Mouse (Mus musculus) ovary, adult 18-20 months (tissue): Measurements from ENCODE around the gene Gm10837.
"Not testable (repeated sequence)": the region's sequence is repeated elsewhere in the genome, so short reads cannot be mapped to it uniquely, and the experiment has no call there.

Experiments used
- DNase-seq: peaks from one replicate; pipeline ENCODE4 v3.0.0; 2022; ENCODE audit warnings: low spot score, mixed read lengths

The Gm10837 gene

DNA sequence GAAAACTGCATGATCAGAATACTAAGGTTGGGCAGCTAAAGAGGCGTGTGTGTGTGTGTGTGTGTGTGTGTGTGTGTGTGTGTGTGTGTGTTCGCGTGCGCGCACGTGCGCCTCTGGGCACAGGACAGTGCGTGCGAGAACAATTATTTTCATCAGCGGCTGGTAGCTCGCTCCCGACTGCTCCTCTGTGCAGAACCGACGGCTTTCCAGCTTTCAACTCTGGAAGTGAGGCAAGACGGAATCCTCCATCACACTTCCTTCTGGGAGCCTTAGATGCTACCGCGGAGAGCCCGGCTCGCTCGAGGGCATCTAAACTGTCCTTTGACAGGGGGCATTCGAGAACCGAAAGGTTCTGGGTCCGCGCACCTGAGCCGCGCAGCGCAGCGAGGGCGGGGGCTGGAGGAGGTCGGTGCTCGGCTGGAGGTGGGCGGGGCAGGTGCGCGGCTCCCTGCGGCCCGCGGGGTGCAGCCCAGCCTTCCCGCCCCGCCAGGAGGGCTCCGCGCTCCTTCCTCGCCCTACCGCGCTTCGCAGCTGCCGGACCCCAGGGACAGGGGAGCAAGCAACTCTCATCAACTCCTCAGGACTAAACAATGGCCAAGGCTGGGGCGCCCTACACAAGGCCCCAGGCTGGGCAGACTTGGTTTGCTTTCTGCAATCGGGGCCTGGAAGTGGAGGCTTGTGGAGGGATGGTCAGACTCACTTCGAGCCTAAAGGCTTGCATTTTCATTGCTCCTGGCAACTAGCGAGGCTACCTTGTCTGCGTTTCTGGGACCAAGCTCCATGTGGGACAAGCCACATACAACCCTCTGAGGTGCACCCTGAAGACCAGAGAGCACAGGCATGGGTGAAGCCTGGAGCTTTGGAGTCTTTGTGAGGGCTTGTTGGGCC, at the start of gene Gm10837:
Gm10837 (plus strand) TSS at position 146 of the 888 bp plus-strand sequence.
- no peak for DNase-seq

DNA sequence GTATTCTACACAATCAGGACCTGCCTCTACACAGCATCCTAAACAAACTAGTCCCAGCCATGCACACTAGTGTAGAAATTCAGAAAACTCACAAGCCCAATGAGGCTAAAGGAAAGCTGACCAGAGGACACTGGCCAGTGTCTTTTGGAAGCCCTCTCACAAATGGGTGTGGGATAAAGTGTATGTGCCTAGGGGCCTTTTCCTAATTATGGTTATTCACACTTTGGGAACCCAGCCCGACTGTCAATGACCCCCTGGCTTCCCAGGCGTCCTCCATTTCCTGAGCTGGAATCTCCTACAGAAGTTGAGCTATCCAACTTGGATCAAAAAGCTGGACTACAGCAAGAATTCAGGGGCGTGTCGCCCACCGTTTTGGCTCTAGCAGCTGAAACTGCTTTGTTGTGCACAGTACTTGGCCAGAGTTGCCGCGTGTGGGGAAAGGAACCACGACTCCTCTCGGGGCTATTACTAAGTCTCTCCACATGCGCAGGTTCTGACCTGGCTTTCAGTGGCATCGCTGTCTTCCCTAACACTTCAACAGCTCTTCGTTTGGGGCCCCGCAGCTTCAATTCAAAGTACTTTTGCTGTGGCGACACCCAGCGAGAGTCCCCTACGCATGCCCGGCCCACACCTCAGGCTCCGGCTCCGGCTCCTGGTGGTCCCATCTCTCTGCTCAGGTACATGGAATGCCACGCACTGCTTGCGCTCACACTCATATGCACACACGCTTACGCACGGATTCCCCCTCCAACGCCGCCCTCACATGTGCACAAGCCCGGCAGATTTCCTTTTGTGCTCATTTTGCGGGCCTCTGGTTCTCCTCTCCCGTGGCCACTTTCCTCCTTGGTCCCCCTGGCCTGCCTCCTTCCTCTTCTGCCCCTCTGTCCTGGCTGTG, 40.5 kb upstream of the Gm10837 start:
- DNase-seq, result no peak

DNA sequence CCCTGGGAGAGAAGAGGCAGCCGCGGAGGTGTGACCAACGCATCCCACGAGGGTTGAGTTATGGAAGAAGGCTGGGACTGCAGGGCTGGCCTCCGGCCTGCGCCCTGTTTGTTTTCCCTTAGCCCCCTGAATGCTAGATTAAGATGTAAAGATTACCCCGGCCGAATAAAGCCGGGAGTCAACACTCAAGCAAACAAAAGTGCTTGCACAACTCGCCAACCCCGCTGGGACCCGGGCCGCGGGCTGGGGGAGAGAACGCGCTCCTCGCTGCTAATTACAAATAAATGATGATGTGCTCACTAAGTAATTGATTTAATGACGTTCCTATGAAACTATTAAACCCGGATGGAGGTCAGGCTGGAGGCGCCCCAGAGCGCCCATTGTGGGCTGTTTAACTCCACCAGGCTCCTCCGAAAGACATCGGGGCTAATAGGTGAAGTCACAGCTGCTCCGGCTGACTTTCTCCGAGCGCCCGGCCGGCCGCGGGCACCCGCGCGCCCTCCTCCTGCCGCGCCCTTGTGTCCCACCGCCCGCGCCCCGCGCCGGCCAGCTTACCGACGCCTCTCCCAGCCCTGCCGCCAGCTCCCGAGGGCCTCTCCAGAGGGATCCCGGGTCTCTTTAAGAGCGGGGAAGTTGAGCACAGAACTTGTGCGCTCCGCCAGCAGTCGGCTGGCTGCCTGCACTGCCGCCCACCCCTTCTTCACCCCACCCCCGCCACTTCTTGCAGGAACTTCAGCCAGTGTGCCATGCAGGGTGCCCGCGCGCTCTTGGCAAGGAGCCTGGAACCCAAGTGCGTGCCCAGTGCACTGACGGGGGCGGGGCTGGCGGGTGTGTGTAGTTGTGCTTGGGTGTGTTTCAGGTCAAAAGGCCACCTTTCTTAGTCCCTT, 39.6 kb upstream of the Gm10837 start, which contains the start of gene Gm5089:
Gm5089 (minus strand) TSS at position 620 of the 887 bp plus-strand sequence.
- no peak for DNase-seq

DNA sequence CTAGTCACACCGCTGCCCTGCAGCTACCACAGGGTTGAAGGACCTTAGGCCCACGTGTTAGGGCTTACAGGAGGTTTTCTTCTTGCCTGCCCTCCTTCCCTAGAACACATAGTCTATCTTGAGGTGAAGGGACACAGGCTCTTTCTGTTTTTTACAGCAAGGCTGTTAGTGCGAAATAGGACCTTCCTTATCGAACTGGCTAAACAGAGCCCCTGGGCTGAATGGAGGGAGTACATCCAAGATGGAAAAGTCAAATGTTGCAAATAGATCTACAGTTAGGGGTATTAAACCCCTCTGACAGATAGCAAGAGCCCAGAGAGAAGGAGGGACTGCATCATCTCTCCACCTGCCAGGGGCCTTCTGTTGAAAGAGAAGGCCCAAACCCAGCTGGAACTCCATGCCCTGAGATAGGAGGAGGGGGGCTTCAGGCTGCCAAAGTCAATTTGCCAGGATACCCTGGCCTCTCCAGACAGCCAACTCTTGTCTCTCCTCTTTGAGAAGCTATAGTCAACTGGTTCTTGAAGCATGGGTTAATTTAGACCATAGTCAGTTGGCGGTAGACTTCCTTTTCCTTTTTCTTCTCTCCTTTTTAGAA, 38.7 kb upstream of the Gm10837 start:
- no peak for DNase-seq

DNA sequence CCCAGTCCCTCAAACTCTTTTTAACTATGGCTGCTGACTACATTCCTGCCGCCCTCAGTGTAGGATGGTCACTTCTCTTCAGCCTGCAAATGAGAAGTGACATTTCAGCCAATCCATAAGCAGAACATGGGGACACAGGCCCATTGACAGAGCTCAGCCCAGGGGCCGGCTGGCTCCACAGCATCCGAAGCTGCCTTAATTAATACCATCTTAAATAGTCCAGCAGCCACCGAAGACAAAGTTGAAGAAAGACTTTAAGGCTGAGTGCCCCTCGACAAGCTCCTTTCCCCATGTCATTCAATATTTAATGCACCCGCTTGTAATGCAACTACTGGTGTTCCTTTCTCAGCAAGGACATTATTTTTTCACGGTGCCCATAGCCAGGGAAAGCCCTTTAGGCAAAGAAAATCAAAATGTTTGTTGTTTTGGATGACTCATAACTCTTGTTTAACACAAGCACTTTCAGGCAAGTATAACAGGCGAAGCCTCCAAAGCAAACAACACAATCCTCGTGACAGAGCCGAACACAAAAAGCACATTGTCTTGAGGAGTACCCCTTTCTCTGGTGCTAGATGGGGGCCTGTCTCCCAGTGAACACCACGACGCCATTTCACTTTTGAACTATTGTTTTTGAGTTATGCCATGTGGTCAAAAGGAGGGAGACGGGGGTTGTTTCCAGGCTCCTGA, 37.5 kb upstream of the Gm10837 start:
- DNase-seq, result no peak

DNA sequence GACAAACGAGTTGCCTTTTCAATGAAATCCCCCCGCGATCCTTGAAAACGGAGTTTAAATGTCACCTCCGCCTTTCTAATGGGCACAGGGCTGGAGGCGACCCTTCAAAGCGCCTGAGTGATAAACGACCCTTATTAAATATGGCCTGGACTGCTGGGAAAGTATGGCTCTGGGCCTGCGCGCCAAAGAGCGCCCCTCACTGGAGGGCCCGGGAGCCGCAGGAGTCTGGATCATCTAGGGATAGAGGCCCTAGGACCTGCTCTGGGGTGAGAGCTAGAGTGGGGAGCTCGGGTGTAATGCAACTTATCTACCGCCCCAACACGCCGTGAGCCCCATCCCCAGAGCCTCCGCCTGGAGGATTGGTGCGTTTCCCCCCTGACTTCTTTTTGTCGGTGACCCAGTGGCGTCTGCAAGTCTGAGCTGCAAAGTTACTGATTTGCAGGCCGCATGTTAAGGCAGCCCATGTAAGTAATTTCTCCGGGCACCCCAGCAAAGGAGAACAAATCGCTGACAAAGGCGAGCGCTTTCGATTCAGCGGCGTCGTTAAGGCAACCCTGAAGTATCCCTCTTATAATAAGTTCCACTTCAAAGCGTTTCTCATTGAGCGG, 36.9 kb upstream of the Gm10837 start:
- DNase-seq, result no peak

DNA sequence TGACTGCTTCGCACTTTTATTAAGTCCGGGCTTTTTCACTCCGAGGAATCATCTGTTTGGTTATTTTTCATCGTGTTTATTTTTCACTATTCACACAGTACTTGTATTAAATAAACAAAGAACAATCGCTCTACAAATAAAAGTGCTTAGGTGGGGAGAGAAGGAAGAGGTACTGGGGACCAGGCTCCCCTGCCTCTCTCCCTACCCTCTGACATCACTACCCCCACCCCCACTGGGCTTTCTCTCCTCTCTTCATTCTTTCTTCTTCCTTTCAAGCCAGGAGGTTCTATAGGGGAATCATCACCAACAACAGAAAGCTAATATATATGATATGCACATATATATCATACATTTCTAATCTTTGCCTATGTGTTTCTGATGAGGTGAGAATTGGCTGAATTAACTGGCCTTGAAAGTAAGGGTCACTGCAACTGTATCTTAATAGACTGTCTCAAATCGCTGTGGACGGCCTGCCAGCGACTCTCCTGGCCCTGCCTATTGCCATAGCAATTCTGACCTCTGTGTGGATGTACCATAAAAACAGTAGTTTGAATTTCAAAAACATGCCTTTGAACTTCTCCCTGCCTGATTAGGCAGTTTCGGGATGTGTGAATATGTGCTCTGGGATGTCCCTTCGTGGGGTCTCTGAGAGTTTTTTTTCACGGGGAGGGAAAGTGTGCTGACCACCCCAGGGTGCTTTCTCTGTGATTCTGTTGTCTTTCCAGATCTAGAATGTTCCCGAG, 36.2 kb upstream of the Gm10837 start:
- no peak for DNase-seq

DNA sequence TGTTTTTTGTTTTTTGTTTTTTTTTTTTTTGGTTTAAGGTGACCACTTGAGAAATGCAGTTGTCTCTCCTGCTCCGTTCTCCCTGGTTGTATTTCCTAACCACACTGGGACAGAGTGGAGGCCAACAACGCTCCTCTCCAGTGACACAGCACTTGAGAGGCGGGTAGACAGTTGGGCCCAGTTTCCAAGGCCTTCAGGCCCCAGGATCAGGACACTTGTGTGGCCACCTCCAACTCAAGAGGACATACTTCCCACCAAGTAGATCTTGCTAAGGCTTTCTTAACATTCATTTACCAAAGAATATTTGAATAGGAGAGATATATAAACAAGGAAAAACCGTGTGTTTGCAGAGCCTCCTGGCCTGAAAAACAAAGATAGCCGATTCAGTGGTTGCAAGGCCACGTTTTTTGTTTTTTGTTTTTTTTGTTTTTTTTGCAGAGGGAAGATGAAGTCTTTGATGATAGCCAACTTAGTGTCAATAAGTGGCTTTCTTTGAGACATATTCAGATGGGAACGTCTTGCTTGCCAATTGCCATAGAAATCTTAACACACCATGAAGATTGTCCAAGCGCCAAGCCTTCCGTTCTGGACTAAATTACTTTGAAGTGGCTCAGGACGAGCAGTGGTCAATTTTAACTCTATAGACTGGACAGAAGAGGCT, 35.4 kb upstream of the Gm10837 start:
- no peak for DNase-seq

DNA sequence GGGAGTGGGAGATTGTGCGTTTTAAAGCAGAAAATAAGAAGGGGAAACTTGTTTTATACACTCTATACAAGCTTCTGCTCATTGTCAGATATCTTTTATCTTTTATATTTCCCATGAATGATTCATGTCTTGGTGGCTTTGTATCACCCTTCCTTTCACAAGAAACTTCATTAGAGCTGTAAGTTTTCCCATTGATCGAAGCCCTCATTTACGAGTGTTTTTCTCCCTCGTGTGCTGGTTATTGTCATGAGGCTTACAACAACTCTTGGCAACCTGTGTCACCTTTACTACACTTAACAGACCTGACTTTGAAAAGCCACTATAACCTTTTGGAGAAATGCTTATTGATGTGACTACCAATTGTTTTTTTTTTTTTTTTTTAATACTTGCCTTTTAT, 34.8 kb upstream of the Gm10837 start:
- no peak for DNase-seq

DNA sequence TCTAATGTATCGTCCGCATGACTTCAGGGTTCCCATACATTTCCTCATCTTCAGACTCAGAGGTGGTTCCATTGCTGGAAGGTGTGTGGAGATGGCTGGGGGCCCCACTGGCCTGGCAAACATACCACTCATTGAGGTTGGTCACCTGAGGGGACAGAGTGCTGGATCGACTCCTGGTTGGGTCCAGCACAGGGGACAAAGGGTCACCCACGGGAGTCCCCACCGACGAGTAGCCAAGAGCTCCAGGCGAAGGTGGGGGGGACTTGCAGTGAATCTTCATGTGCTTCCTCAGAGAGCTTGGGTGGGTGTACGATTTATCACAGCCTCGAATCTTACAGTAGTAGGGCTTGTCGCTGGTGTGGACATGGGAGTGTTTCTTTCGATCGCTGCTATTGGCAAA, 31.1 kb upstream of the Gm10837 start:
- not testable (repeated sequence) for DNase-seq

DNA sequence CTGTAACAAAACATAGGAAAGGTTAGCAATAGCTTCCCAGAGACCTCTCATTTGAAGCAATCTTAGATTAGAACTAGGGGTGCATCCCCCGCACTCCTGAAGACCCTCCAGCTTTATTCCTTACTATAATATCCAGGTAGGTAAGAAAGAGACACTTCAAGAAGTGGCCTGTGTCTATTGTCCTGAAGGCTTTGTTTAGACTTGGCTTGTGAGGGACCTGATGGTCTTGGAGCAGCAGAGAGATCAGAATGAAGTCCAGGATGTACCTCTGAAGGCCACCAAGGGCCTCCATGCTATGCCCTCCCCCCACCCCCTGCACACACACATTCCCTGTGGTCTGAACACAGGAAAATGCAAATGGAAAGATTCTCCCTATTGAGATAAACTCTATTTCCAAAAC, 30.6 kb upstream of the Gm10837 start:
- no peak for DNase-seq

DNA sequence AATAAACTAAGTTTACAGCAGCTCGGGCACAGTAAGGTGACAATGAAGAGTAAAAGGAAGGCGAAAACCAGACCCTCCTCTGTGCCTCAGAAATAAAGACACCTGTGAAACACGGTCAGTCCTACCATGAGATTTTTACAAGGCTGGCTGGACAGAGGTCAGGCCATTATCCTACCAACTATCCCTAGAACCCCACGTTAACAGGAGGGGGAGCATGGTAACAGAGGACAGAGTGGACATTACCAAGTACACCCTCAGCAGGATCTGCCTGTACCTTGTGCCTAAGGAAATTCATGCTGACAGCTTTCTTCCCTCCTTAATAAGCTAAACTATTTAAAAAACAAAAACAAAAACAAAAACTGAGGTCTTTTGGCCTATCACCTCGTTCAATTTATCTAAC, 30.2 kb upstream of the Gm10837 start:
- DNase-seq, result no peak

DNA sequence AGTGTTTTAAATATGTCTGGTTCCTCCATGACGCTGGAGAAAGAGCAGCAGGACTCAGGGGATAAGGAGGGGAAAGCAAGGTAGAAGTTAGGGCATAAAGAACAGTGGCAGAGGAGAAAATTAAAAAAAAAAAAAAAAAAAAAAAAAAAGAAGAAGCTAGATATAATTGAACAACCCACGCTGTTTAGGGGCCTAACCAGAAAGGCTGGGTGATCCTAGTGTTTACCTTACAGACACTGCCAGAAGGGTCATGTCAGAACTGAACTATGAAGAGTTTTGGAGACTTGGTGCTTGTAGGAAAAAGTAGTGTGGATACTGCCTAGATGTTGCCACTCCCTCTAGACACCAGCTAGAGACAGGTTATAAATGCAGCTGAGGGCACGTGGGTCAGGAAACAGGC, 28.9 kb upstream of the Gm10837 start:
- DNase-seq, result no peak

DNA sequence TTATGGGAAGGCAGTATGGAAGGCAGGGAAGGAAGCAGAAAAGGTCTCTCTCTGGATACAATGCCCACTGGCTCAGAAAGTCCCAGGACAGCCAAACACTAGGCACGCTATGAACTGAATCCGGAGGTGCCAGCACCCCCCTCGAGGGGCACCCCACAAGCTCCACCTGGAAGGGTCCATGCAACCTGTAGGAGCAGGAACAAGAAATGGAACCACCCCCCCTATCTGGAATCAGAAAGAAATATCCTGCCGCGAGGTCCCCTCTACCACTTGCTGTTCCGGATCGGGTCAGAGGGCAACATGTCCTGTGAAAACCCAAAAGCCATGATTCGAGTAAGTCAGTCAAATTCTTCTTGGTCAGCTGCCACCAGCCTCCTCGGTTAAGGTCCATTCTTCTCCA, 28.4 kb upstream of the Gm10837 start:
- DNase-seq, result no peak

DNA sequence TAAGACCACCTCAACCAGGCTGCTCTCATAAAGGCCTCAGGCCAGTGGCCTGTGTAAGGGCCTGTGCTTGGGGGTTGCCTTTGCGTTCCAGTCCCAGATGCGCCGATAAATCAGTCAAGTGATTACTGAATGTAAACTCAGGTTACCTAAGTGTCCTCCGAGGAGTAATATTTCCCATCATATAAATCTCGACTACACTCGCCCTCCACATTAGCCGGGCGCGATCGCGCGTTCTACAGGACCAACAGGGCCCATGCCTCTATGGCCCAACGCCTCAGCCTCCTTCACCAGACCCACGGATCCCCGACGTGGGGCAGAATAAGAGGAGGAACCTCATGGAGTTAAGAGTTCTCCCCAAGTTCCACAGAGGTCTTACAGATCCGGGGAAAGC, 27.7 kb upstream of the Gm10837 start:
- no peak for DNase-seq

DNA sequence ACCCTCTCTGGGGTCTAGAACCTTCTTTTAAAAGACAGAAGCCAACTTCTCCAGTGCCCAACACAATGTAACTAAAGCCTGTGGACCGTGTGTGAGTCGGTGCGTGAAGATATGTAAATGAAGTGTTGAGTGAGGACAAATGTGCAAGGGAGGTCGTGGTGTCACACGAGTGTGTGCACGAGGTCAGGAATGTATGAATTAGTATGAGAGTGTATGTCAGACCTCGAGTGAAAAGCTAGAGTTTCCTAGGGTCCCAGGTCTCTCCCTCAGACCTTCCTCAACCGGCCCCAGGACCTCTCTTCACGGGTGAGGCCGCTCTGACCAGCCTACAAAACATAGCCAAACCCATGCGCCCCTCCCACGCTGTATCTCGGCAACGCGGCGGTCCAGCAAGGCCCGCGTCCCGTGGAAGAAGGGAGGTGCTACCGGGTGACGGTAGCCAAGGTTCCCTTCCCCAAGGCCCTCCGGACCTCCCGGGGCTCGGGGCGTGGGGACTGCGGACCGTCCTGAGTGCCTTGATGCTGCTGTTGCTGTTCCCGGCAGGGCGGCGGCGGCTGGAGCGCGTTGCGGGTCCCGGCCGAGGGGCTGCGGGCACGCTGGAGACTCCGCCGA, 27.2 kb upstream of the Gm10837 start:
- DNase-seq, result no peak

DNA sequence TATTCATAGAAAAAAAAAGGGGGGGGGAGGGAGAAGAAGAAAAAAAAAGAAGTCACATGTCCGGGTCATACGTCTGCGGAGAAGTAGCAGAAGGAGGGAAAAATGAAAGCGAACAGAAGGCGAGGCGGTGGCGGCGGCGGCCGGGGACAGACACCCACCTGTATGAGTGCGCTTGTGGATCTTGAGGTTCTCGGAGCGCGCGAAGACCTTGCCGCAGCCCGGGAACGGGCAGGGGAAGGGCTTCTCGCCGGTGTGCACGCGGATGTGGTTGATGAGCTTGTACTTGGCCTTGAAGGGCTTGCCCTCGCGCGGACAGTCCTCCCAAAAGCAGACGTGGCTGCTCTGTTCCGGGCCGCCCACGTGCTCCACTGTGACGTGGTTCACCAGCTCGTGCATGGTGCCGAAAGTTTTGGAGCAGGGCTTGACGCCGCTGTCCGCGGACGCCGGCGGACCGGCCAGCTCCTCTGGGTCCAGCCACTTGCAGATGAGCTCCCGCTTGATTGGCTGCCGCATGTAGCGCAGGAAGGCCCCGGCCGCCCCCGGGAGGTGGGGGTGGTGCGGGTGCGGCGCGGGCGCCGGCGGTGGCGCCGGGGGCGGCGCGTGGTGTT, 26.5 kb upstream of the Gm10837 start:
- DNase-seq, result not testable (repeated sequence)

DNA sequence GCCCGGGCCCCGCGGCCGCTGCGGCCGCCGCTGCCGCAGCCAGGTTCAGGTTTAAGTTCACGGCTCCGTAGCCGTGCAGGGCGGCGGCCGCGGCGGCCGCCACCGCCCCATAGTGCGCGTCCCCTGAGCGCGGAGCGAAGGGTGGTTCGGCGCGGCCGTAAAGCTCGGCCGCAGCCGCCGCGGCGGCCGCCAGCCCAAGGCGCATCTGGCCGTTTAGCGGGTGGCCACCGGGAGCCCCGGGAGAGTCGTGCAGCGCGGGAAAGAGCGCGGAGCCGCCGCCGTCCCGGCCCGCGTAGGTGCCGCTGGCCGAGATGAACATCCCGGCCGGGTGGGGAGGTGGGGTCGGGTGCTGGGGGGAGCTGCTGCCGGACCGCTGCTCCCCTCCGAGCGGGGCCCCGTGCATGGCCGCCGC, 26.0 kb upstream of the Gm10837 start:
- no peak for DNase-seq
